Mouse (Mus musculus) leukemia stem cell, adult 10-12 weeks (primary cell): ENCODE data around the gene Rbm15. TPM values are rescaled to one million over a fixed set of nuclear protein-coding genes. Genes with fewer than 3 reads are reported as not detected.

Experiments
- polyA plus RNA-seq: library from polyadenylated mRNA; stranded (reverse); fragments of >175 nt; gene quantifications from 2 replicates; pipeline ENCODE4 v1.2.3, GENCODE M21; 2012; ENCODE audit warnings: low replicate concordance

Rbm15 gene
- 5.4 and 8.2 TPM in 2 replicates for polyA plus RNA-seq

GRCm38 (mm10) chr3:107333381-107334201 is at the start of gene Rbm15:
Rbm15 (minus strand) TSS chr3:107333673.

GRCm38 (mm10) chr3:107290764-107291381 is 42.6 kb downstream of the Rbm15 start, which contains the start of gene Slc16a4:
Slc16a4 (plus strand) TSS chr3:107291230.

GRCm38 (mm10) chr3:107278479-107279269 is 54.8 kb downstream of the Rbm15 start, which contains the start of gene Lamtor5:
Lamtor5 (plus strand) TSS chr3:107278858.

Other genes with a start within 250 kb of the Rbm15 start
- 0.20 and 0.71 TPM in 2 replicates for gene Kcna2, start 232.5 kb downstream of the Rbm15 start, polyA plus RNA-seq
- not detected in 2 replicates for gene Kcna10, start 150.6 kb downstream of the Rbm15 start, polyA plus RNA-seq
- not detected in 2 replicates for gene Cym, start 111.9 kb downstream of the Rbm15 start, polyA plus RNA-seq
- gene A630076J17Rik, start 103.1 kb downstream of the Rbm15 start, polyA plus RNA-seq: not detected in 2 replicates
- gene Prok1, start 94.0 kb downstream of the Rbm15 start, polyA plus RNA-seq: 0.10 TPM in 1 of 2 replicates, not detected in the other
- gene Lamtor5, start 54.8 kb downstream of the Rbm15 start, polyA plus RNA-seq: 6.4 and 7.3 TPM in 2 replicates
- gene Slc16a4, start 42.4 kb downstream of the Rbm15 start, polyA plus RNA-seq: 0.07 TPM in 1 of 2 replicates, not detected in the other
- gene Kcnc4, start 125.9 kb upstream of the Rbm15 start, polyA plus RNA-seq: not detected in 2 replicates
- 0.03 TPM in 1 of 2 replicates, not detected in the other for gene Slc6a17, start 184.3 kb upstream of the Rbm15 start, polyA plus RNA-seq
- not detected in 2 replicates for gene Ubl4b, start 221.4 kb upstream of the Rbm15 start, polyA plus RNA-seq